Mouse (Mus musculus): Measurements from ENCODE around the gene Ciita.

The Ciita gene

GRCm38 (mm10) chr16:10553858-10554257, 74.0 kb downstream of the Ciita start:
- no peak for DNase-seq (ENCODE audit: low spot score)

DNA sequence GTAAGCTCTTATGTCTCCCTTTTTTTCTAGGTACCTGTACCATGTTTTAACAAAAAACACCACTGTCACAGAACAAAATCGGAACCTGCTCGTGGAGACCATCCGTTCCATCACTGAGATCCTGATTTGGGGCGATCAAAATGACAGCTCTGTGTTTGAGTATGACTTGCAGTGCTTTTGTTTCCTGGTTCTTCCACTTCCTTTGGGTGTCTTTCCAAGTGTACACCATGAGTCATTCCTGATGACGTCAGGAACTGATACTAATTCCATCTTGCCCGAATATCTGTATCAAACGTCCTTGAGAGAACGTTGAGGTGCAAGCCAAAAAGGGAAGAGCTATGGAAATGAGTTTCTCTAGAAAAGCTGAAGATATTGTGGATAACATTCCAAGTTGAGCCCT, 80.1 kb downstream of the Ciita start:
- no peak for DNase-seq (ENCODE audit: low spot score)

DNA sequence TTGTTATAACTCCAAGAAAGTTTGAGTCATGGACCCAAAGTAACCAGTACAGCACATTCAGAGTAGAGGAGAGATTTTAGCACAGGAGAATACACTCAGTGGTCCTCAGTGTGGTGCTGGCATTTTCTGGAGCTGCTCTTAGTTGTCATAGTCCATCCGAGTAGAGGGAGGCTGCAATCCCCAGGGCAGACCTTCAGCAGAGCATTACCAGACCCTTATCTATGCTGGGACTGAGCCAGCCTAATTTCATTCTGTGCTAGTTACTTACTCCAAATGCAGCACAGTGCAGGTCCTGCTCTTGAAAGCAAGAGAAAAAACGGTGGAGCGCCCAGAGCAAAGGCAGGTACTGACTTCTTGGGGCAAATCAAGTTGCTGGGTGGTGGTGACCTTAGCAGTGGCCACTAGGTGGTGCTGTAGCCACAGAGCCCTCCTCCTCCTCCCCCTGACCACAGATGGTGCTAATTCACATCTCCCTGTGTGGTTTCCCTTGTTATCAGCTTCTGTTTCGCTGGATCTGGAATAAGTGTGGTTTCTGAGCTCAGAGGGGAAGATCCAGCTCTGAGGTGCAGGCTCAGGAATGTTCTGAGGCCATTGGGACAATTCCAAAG, 85.5 kb downstream of the Ciita start:
- DNase-seq (ENCODE audit: low spot score) = no peak

GRCm38 (mm10) chr16:10567153-10567552, 87.3 kb downstream of the Ciita start:
- no peak for DNase-seq (ENCODE audit: low spot score)

DNA sequence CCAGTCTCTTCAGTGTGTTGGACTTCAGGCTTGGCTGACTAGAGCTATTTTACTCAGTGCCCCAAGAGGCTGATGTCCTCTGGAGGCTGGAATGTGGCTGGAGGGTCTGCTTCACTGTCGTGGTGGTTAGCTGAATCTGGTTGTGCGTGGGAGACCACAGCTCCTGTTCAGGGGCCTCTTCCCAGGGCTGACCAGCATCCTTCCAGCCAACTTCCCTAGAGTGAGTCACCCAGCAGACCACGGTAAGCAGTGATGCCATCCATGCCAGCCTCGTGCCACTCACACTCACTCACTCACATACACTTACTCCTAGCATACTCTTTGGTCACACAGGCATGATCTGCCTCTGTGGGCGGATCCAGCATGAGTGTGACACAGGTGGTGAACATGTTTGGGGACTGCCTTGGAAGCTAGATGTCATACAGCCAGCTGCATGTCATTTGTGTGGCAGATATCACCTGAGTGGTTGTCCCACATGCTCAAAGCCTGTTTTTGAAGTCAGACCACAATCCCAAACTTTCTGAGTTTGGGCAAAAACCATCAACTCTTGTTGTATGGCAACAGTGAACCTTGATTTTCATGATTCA, 90.0 kb downstream of the Ciita start:
- DNase-seq (ENCODE audit: low spot score) = no peak

- DNase-seq (ENCODE audit: low spot score) = peak; percentile 40
These were observed 90.8 kb downstream of the Ciita start for GRCm38 (mm10) chr16:10570708-10571107.

DNA sequence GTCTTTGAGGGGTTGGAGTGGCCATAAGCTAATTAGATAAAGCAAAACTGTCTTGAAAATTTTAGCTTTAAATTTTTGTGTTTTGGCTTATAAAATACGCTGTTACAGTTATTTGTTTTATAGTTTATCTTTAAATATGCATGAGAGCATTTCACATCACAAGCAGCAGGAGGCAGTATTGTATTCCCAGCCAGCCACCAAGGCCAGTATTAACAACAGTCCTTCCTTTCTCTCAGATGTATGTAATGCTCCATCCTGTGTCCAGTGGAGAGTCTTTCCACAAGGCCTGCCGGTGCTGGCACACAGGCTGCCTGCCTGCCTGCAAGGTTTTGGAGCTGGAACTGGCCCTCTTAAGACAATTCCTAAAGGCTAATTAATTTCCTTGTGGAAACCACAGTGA, 92.0 kb downstream of the Ciita start:
- no peak for DNase-seq (ENCODE audit: low spot score)

GRCm38 (mm10) chr16:10574936-10575335, 95.1 kb downstream of the Ciita start:
- DNase-seq (ENCODE audit: low spot score) = no peak

DNA sequence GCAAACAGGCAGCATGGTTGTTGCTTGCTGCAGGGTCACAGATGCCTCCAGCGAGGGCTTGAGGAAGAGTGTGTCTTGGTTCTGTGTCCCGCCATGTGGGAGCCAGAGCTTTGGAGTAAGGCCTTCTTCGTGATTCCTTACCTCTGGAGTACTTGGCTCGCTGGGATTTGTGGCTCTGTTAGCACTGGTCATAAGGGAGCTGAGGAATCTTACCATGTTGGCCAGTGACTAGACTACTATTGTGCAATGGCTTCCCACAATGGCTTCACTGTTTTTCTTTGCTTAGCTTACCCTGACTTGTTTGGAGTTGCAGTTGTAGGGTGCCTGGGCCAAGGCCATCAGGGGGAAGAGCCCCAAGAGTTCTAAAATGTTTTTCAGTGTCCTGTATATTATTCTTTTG, 96.1 kb downstream of the Ciita start:
- no peak for DNase-seq (ENCODE audit: low spot score)

GRCm38 (mm10) chr16:10577548-10577947, 97.7 kb downstream of the Ciita start:
- DNase-seq (ENCODE audit: low spot score) = no peak

All from left cerebral cortex, adult 11 months (tissue).